Mouse (Mus musculus) myocyte (in vitro differentiated cells): ENCODE data around the gene Tbc1d16. TPM values are rescaled to one million over a fixed set of nuclear protein-coding genes. Genes with fewer than 3 reads are reported as not detected.
"Not testable (repeated sequence)": the region's sequence is repeated elsewhere in the genome, so short reads cannot be mapped to it uniquely, and the experiment has no call there.

Experiments used
- H3K27me3 ChIP-seq: one replicate; pipeline ENCODE4 v1.6.1; 2011; ENCODE audit not compliant: control insufficient read depth, insufficient read depth, insufficient read length
- H3K36me3 ChIP-seq: one replicate; pipeline ENCODE4 v1.6.1; 2011; ENCODE audit not compliant: control insufficient read depth, insufficient read depth
- H3K4me2 ChIP-seq: one replicate; pipeline ENCODE4 v1.6.1; 2011; ENCODE audit warnings: low read depth, control low read depth
- H3K4me3 ChIP-seq: one replicate; pipeline ENCODE4 v1.5.1; 2011; ENCODE audit warnings: mild to moderate bottlenecking, control low read depth, moderate library complexity
- H3K79me2 ChIP-seq: one replicate; pipeline ENCODE4 v1.6.1; 2011; ENCODE audit not compliant: control insufficient read depth, insufficient read depth
- H3ac ChIP-seq: one replicate; pipeline ENCODE4 v1.6.1; 2011; ENCODE audit not compliant: control insufficient read depth, insufficient read length
- CEBPB ChIP-seq: IDR thresholded peaks from 2 replicates; pipeline ENCODE4 v1.6.1; 2011; ENCODE audit warnings: mild to moderate bottlenecking, moderate library complexity; ENCODE audit not compliant: poor library complexity, insufficient read depth, severe bottlenecking
- E2F4 ChIP-seq: IDR thresholded peaks from one replicate; pipeline ENCODE4 v1.6.1; 2011; ENCODE audit warnings: mild to moderate bottlenecking, control low read depth, moderate library complexity; ENCODE audit not compliant: insufficient read depth
- MAX ChIP-seq: IDR thresholded peaks from one replicate; pipeline ENCODE4 v1.6.1; 2011; ENCODE audit warnings: low read depth, mild to moderate bottlenecking, control low read depth
- MYOD1 ChIP-seq, 3 experiments: IDR thresholded peaks; one replicate each; pipeline ENCODE4 v1.6.1; 2011; ENCODE audit warnings: control low read depth in 2 of 3, low read depth in 2 of 3, mild to moderate bottlenecking in 2 of 3, moderate library complexity in 1 of 3; ENCODE audit not compliant: insufficient read length in 2 of 3, control insufficient read depth in 1 of 3
- MYOG ChIP-seq, 3 experiments: IDR thresholded peaks; one replicate each; pipeline ENCODE4 v1.6.1; 2011; ENCODE audit warnings: control low read depth in 2 of 3, low read depth in 2 of 3, mild to moderate bottlenecking in 2 of 3; ENCODE audit not compliant: insufficient read length in 2 of 3, control insufficient read depth in 1 of 3, insufficient read depth in 1 of 3
- POLR2A ChIP-seq: IDR thresholded peaks from one replicate; pipeline ENCODE4 v1.6.1; 2011; ENCODE audit warnings: low read depth, mild to moderate bottlenecking, control low read depth, moderate library complexity; ENCODE audit not compliant: insufficient read length
- POLR2AphosphoS2 ChIP-seq: IDR thresholded peaks from one replicate; pipeline ENCODE4 v1.6.1; 2011; ENCODE audit warnings: low read depth, control low read depth; ENCODE audit not compliant: insufficient read length
- REST ChIP-seq: IDR thresholded peaks from one replicate; pipeline ENCODE4 v1.6.1; 2011; ENCODE audit warnings: mild to moderate bottlenecking, control low read depth, moderate library complexity; ENCODE audit not compliant: insufficient read depth, insufficient read length
- SRF ChIP-seq: IDR thresholded peaks from one replicate; pipeline ENCODE4 v1.6.1; 2011; ENCODE audit warnings: low read depth; ENCODE audit not compliant: control insufficient read depth, insufficient read length
- TCF12 ChIP-seq: IDR thresholded peaks from one replicate; pipeline ENCODE4 v1.6.1; 2011; ENCODE audit warnings: mild to moderate bottlenecking, control low read depth; ENCODE audit not compliant: poor library complexity, insufficient read depth, severe bottlenecking
- TCF3 ChIP-seq: IDR thresholded peaks from one replicate; pipeline ENCODE4 v1.6.1; 2011; ENCODE audit warnings: low read depth, control low read depth; ENCODE audit not compliant: insufficient read length
- USF1 ChIP-seq: IDR thresholded peaks from one replicate; pipeline ENCODE4 v1.6.1; 2011; ENCODE audit warnings: low read depth, mild to moderate bottlenecking, control low read depth, moderate library complexity
- polyA plus RNA-seq: library from polyadenylated mRNA; unstranded; fragments of >200 nt; fragmentation: generic; extraction: Trizol; gene quantifications from one replicate; pipeline ENCODE4 v1.2.1, GENCODE M21; 2012; ENCODE audit warnings: missing spikeins

The Tbc1d16 gene
- polyA plus RNA-seq, 1 experiment: 8.5 TPM

DNA sequence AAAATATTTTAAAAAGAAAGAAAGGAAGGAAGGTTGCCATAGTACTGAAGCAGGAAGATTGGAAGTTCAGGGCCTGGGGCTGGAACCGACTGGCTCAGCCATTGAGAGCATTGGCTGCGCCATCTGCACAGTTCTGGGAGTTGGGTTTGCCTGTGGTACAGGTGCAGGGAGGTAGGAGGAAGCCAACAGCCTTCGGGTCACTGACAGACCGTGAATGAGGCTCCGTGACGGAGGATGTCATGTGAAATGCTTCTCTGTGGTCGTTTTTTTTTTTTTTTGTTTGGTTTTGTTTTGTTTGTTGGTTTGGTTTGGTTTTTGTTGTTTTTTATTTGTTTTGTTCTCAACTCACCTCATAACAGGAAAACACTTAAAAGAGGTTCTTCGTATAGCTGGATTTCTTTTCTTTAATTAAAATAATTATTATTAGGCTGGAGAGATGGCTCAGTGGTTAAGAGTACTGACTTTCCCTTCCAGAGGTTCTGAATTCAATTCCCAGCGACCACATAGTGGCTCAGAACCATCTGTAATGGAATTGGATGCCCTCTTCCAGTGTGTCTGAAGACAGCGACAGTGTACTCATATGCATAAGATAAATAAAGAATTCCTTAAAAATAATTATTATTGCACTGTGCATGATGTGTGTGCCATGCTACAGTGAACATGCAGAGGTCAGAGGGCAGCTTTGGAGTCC, 119.6 kb downstream of the Tbc1d16 start:
- Histone ChIP-seq H3ac (no peak overlapping the region), H3K4me2 (no peak overlapping the region), H3K27me3 (no peaks in the 10 kb centered on the region), H3K79me2 (no peaks in the 10 kb centered on the region), H3K36me3 (no peaks in the 10 kb centered on the region), H3K4me3 (no peak overlapping the region)
- TF ChIP-seq MYOG (IDR thresholded peaks at IDR 0.05; ENCODE audit: control insufficient read depth in 1 of 3, insufficient read depth in 1 of 3, insufficient read length in 2 of 3, low read depth in 2 of 3) (no peak), MYOD1 (IDR thresholded peaks at IDR 0.05; ENCODE audit: control insufficient read depth in 1 of 3, insufficient read length in 2 of 3, low read depth in 2 of 3) (no peak), USF1 (no peak), POLR2A (no peak), POLR2AphosphoS2 (no peak), REST (no peak), TCF12 (no peak), MAX (no peak), TCF3 (no peak)

DNA sequence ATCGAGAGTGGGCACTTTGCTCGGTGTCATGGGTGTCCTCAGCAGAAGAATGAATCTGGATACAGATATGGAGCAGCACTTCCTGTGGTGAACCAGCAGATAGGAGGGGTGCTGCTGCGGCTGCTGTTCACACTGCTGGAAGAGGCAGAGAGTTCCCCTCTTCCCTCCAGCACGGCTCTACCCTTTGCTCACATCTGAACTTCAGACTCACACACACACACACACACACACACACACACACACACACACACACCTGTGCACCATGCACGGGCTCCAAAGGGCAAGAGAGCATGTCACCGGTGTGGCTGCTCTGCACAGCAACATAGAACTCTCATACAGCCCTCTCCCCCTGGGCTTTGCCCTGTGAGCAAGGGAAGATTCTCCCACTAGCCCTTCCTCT, 122.0 kb downstream of the Tbc1d16 start:
- TF ChIP-seq REST (no peak), TCF12 (no peak)

DNA sequence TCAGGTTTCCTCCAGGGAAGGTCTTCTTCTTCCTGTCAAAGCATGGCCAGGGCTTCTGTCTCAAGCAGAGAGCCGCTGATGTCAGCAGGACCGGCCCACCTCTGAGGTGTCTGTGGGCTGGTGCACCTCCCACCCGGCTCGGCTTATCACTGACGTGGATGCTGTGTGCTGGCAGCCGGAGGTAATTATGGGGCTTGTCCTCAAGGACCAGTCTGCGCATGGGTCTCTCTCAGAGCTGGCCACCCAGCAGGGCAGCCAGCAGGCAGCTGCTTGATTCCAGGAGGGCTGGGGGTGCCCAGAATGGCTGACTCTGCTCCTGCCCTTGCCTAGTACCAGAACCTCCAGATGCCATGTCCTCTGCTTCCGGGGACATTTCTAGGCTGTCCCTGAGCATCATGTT, 122.6 kb downstream of the Tbc1d16 start:
- no peak overlapping the region for H3K4me2 ChIP-seq
- no peak overlapping the region for H3ac ChIP-seq
- no peaks in the 10 kb centered on the region for H3K36me3 ChIP-seq
- TF ChIP-seq USF1 (no peak), MAX (no peak), POLR2AphosphoS2 (no peak), SRF (no peak), POLR2A (no peak), MYOG (IDR thresholded peaks at IDR 0.05; ENCODE audit: control insufficient read depth in 1 of 3, insufficient read depth in 1 of 3, insufficient read length in 2 of 3, low read depth in 2 of 3) (no peak), TCF12 (no peak), TCF3 (no peak), CEBPB (no peak), MYOD1 (IDR thresholded peaks at IDR 0.05; ENCODE audit: control insufficient read depth in 1 of 3, insufficient read length in 2 of 3, low read depth in 2 of 3) (no peak), E2F4 (no peak), REST (no peak)
- no peaks in the 10 kb centered on the region for H3K27me3 ChIP-seq
- no peaks in the 10 kb centered on the region for H3K79me2 ChIP-seq
- no peak overlapping the region for H3K4me3 ChIP-seq

More for the DNA sequence above, 122.0 kb downstream of the Tbc1d16 start:
- Histone ChIP-seq H3ac (no peak overlapping the region), H3K79me2 (no peaks in the 10 kb centered on the region), H3K27me3 (no peaks in the 10 kb centered on the region), H3K36me3 (no peaks in the 10 kb centered on the region), H3K4me3 (no peak overlapping the region), H3K4me2 (no peak overlapping the region)

DNA sequence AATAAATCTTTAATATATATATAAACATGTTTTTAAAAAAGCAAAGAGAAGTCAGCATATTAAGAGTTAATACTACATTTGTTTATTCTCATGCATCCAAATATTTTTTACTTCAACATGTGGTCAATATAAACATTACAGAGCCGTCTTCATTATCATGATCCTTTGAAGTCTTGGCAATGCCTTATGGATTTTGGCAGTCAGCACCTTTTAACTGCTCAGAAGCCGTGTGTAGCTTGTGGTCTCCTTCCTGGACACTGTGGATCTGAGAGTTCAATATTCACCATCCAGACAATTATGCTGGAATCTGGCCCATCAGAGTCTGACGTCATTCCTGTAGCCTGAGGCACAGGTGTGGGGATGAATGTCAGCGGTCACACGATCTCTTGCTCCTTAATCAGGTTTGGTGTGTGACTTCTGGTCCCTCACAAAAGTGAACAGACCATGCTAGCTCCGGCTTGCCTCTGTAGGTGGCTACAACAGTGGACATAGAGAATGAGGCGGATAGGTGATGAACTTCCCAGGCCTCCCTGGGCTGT, 123.2 kb downstream of the Tbc1d16 start:
- H3K36me3 ChIP-seq: no peaks in the 10 kb centered on the region
- H3K4me2 ChIP-seq: no peak overlapping the region
- no peaks in the 10 kb centered on the region for H3K79me2 ChIP-seq
- no peak overlapping the region for H3K4me3 ChIP-seq
- no peak overlapping the region for H3ac ChIP-seq
- TF ChIP-seq POLR2AphosphoS2 (no peak), E2F4 (no peak), TCF3 (no peak), POLR2A (no peak), SRF (no peak), TCF12 (no peak), MYOG (IDR thresholded peaks at IDR 0.05; ENCODE audit: control insufficient read depth in 1 of 3, insufficient read depth in 1 of 3, insufficient read length in 2 of 3, low read depth in 2 of 3) (no peak), USF1 (no peak), CEBPB (no peak), MAX (no peak), REST (no peak), MYOD1 (IDR thresholded peaks at IDR 0.05; ENCODE audit: control insufficient read depth in 1 of 3, insufficient read length in 2 of 3, low read depth in 2 of 3) (no peak)
- no peaks in the 10 kb centered on the region for H3K27me3 ChIP-seq

DNA sequence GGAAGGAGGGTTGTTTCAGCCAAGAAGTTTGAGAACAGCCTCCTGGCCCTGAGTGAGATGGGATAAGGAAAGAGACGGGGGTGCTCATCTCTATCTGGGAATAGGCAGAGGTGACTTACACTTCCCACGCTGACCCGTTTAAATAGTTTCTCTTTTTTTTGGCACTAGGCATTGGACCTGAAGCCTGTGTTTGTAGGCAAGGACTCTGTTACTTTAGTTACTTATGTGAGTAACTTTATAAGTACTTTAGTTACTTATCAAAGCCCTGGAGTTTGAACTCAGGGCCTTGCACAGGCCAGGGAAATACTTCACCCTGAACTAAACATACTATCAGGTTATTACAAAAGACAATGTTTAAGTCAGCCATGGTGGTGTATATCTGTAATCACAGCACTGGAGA, 124.3 kb downstream of the Tbc1d16 start:
- H3K36me3 ChIP-seq: no peaks in the 10 kb centered on the region
- TF ChIP-seq TCF3: no peak
- no peak for TF ChIP-seq CEBPB
- TF ChIP-seq REST: no peak
- no peak for TF ChIP-seq TCF12
- no peak for TF ChIP-seq SRF
- no peak for TF ChIP-seq POLR2A
- no peak for TF ChIP-seq USF1
- TF ChIP-seq MAX: no peak
- TF ChIP-seq MYOD1 (IDR thresholded peaks at IDR 0.05; ENCODE audit: control insufficient read depth in 1 of 3, insufficient read length in 2 of 3, low read depth in 2 of 3): no peak
- TF ChIP-seq MYOG (IDR thresholded peaks at IDR 0.05; ENCODE audit: control insufficient read depth in 1 of 3, insufficient read depth in 1 of 3, insufficient read length in 2 of 3, low read depth in 2 of 3): no peak

DNA sequence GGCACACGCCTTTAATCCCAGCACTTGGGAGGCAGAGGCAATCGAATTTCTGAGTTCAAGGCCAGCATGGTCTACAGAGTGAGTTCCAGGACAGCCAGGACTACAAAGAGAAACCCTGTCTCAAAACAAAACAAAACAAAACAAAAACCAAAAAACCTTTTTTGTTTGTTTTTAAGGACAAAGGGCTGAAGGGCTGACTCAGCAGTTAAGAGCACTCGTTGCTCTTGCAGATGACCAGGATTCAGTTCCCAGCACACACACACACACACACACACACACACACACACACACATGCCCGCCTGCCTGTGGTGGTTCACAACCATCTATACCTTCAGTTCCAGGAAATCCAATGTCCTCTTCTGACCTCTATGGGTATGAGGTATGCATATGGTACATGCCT, 127.9 kb downstream of the Tbc1d16 start:
- not testable (repeated sequence) for H3K36me3 ChIP-seq, H3ac ChIP-seq, H3K4me3 ChIP-seq, H3K79me2 ChIP-seq, H3K4me2 ChIP-seq, H3K27me3 ChIP-seq

More for the DNA sequence above, 124.3 kb downstream of the Tbc1d16 start:
- Histone ChIP-seq H3K27me3 (no peaks in the 10 kb centered on the region), H3K4me3 (no peak overlapping the region), H3ac (no peak overlapping the region), H3K79me2 (no peaks in the 10 kb centered on the region), H3K4me2 (no peak overlapping the region)
